Mouse (Mus musculus): Measurements from ENCODE around the gene 4930432M17Rik. TPM values are rescaled to one million over a fixed set of nuclear protein-coding genes. Genes with fewer than 3 reads are reported as not detected.

Gene 4930432M17Rik
- polyA plus RNA-seq (2015; fragmentation: Nextera tagmentation; extraction: Ambion mirVana) = not detected in 2 replicates

DNA sequence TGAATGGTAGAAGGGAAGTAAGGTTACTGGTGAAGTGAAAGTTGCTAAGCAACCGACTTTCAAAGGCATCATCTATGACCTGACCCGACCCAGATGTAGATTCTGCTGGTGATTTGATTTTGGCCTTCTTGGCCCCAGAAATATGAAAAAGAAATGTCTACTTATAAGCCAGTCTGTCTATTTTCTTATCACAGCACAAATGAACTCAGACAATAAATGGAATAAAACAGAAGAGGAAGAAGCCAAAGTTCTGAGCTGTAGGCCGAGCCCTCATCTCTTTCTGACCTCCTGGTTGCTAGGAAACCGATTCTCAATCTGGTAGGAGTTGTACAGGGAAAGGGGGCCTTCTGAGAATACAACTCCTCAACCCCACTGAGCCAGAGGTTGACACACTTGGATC is at the start of gene 4930432M17Rik:
Gene 4930432M17Rik (plus strand): TSS at position 301 of the 400 bp plus-strand sequence.
- ATAC-seq (ENCODE audit: insufficient read depth, low FRiP score, low read depth) = no peak
- H3K9ac ChIP-seq = no peak within 1 kb of the TSS
- 0 out of 2 replicates have a peak, but pooled peaks cover 3% of the 10 kb centered on the region for H3K4me1 ChIP-seq
- no peak within 1 kb of the TSS for H3K4me2 ChIP-seq
- no peaks in the 10 kb centered on the region for H3K36me3 ChIP-seq
- no peaks in the 10 kb centered on the region for H3K9me3 ChIP-seq
- WGBS = 84% methylated on average over 4 of the region's 4 CpGs
- no peaks in the 10 kb centered on the region for H3K27me3 ChIP-seq (replicated peaks)
- no peak within 1 kb of the TSS for H3K27ac ChIP-seq
- H3K4me3 ChIP-seq (replicated peaks) = no peak within 1 kb of the TSS

DNA sequence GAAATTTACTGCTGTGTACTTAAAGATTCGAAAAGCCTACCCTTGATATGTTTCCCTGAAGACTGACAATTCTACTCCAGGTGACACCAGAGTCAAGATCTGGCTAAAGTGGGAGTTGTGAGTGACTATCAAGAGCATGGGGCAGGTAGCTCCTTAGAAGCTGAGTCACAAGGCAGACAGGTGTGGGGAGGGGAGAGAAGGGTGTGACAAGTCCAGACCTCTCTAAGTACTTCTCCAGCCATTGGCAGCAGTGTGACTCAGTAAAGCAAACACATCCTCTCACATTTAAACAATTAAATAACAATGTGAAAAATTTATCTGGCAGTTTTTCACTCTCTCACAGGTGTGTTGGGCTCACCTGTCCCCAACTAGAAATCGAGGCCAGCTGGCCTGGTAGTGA is 44.9 kb upstream of the 4930432M17Rik start:
- no peak overlapping the region for H3K9ac ChIP-seq
- no peaks in the 10 kb centered on the region for H3K9me3 ChIP-seq
- H3K4me2 ChIP-seq = no peak overlapping the region
- 0 out of 2 replicates have a peak, but pooled peaks cover 2% of the 10 kb centered on the region for H3K4me1 ChIP-seq
- peak overlapping the region; percentile 64 for H3K27ac ChIP-seq
- 72% methylated on average over 2 of the region's 2 CpGs for WGBS
- no peaks in the 10 kb centered on the region for H3K27me3 ChIP-seq (replicated peaks)
- no peaks in the 10 kb centered on the region for H3K36me3 ChIP-seq
- peak; percentile 87 for ATAC-seq (ENCODE audit: insufficient read depth, low FRiP score, low read depth)
- H3K4me3 ChIP-seq (replicated peaks) = no peak overlapping the region

DNA sequence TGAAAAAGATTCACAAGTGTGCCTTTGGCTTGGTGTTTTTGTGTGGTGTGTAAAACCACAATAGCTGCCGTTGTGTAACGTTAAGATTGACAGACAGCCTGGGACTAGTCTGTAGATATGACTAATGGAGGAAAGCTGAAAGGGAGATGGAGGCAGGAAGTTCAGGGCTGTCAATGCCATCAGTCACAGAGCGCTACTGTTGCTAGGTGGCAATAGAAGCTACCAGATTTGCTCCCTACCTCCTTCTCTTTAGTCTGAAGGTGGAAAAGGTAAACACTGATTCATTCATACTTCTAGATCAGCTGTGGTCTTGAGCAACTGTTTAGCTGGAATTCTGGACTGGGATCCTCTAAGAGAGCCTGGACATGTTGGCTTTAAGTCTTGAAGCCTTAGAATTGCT is 44.3 kb upstream of the 4930432M17Rik start:
- H3K27me3 ChIP-seq (replicated peaks) = no peaks in the 10 kb centered on the region
- H3K36me3 ChIP-seq = no peaks in the 10 kb centered on the region
- H3K4me1 ChIP-seq = 0 out of 2 replicates have a peak, but pooled peaks cover 2% of the 10 kb centered on the region
- H3K4me3 ChIP-seq (replicated peaks) = no peak overlapping the region
- 65% methylated on average over 3 of the region's 3 CpGs for WGBS
- no peak overlapping the region for H3K9ac ChIP-seq
- H3K9me3 ChIP-seq = no peaks in the 10 kb centered on the region
- H3K4me2 ChIP-seq = no peak overlapping the region
- peak overlapping the region; percentile 64 for H3K27ac ChIP-seq
- ATAC-seq (ENCODE audit: insufficient read depth, low FRiP score, low read depth) = no peak

DNA sequence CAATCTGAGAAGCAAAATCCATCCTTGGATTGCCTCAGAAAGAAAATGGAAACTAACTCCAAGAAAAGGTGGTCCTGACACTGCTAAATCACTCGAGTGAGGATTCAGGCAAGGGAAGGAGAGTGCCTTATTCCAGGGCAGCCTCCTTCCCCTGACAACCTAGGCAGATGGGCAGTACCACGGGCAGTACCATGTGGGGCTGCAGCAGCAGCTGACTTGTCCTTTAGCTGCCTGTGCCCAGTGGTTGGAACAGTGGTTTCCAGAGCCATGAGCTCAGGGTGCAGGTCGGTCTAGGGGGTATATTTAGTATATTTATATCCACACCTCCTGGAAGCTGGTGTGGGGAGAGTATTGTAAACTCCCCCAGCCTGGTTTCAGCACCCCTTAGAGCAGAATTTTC is 42.3 kb upstream of the 4930432M17Rik start:
- WGBS = 46% methylated on average over 3 of the region's 3 CpGs
- no peak overlapping the region for H3K4me2 ChIP-seq
- H3K4me1 ChIP-seq = 0 out of 2 replicates have a peak, but pooled peaks cover 2% of the 10 kb centered on the region
- no peak overlapping the region for H3K9ac ChIP-seq
- H3K4me3 ChIP-seq (replicated peaks) = no peak overlapping the region
- H3K27me3 ChIP-seq (replicated peaks) = no peaks in the 10 kb centered on the region
- H3K36me3 ChIP-seq = no peaks in the 10 kb centered on the region
- no peak for ATAC-seq (ENCODE audit: insufficient read depth, low FRiP score, low read depth)
- no peaks in the 10 kb centered on the region for H3K9me3 ChIP-seq
- no peak overlapping the region for H3K27ac ChIP-seq

DNA sequence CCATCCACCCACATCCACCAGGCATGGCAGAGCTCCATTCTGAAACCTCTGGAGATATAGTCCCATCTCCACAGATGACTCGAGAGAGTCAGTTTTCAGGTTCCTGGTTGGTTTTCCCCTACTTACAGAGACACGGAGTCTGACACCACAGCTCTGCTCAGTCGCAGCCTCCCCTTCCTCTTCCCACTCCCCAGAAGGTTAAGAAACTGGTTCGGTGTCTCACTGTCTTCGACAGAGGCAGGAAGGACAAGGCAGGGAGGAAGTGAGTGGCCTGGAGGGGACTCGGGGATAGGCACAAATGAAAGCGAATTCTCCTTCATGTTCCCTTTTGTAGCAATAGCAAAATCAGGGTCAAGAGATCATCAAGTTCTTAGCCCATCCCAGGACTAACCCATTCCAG is 39.9 kb upstream of the 4930432M17Rik start:
- WGBS = 65% methylated on average over 7 of the region's 7 CpGs

DNA sequence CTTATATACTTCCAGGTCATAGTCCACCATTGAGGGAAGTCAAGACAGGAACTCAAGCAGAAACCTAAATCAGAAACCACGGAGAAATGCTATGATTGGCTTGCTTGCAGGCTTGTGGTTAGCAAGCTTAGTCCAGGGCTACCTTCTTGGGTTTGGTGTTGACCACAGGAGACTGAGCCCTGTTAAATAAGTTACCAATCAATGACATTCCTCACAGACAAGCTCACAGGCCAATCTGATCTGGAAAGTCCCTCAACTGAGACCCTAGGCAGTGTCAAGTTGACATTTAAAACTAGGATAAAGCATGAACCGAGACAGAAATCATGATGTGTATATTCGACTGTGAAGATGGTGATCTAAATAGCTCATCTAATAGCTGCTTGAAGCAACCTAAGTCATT is 35.6 kb upstream of the 4930432M17Rik start:
- Histone ChIP-seq H3K27me3 (replicated peaks) (no peaks in the 10 kb centered on the region), H3K27ac (no peak overlapping the region), H3K4me1 (peaks cover 10% of the 10 kb centered on the region; the same call in 1 of the 2 replicates), H3K9ac (no peak overlapping the region), H3K4me3 (replicated peaks) (no peak overlapping the region), H3K9me3 (no peaks in the 10 kb centered on the region), H3K4me2 (no peak overlapping the region), H3K36me3 (no peaks in the 10 kb centered on the region)
- no peak for ATAC-seq (ENCODE audit: insufficient read depth, low FRiP score, low read depth)
- 80% methylated on average over 3 of the region's 3 CpGs for WGBS

More for the DNA sequence above, 39.9 kb upstream of the 4930432M17Rik start:
- H3K27ac ChIP-seq = no peak overlapping the region
- no peaks in the 10 kb centered on the region for H3K27me3 ChIP-seq (replicated peaks)
- no peak overlapping the region for H3K9ac ChIP-seq
- no peak overlapping the region for H3K4me2 ChIP-seq
- no peak for ATAC-seq (ENCODE audit: insufficient read depth, low FRiP score, low read depth)
- H3K4me1 ChIP-seq = 0 out of 2 replicates have a peak, but pooled peaks cover 2% of the 10 kb centered on the region
- no peak overlapping the region for H3K4me3 ChIP-seq (replicated peaks)
- H3K9me3 ChIP-seq = no peaks in the 10 kb centered on the region
- H3K36me3 ChIP-seq = no peaks in the 10 kb centered on the region

DNA sequence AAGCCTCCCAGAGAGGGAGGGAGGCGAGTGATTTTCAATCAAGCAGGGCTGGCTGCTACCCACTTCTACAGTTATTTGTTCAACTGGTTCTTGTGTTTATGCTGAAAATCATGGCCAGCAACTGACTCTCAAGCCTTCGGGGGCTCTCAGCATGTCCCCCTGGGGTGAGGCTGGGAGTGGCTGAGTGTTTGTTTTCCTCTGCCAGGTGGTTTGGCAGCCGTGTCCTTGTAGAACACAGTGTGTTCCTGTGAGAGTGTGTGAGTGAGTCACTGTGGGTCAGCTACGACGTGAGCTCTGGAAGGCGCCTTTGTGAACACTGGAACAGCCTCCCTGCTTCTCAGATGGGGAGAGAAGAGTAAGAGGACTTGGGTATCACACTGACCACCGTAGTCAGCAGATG is 35.1 kb upstream of the 4930432M17Rik start:
- no peaks in the 10 kb centered on the region for H3K36me3 ChIP-seq
- 55% methylated on average over 7 of the region's 7 CpGs for WGBS
- peaks cover 10% of the 10 kb centered on the region; the same call in 1 of the 2 replicates for H3K4me1 ChIP-seq
- H3K4me2 ChIP-seq = no peak overlapping the region
- H3K27me3 ChIP-seq (replicated peaks) = no peaks in the 10 kb centered on the region
- H3K27ac ChIP-seq = no peak overlapping the region
- H3K4me3 ChIP-seq (replicated peaks) = no peak overlapping the region
- no peak overlapping the region for H3K9ac ChIP-seq
- no peaks in the 10 kb centered on the region for H3K9me3 ChIP-seq
- ATAC-seq (ENCODE audit: insufficient read depth, low FRiP score, low read depth) = peak; percentile 57; the same call in 1 of the 2 replicates

DNA sequence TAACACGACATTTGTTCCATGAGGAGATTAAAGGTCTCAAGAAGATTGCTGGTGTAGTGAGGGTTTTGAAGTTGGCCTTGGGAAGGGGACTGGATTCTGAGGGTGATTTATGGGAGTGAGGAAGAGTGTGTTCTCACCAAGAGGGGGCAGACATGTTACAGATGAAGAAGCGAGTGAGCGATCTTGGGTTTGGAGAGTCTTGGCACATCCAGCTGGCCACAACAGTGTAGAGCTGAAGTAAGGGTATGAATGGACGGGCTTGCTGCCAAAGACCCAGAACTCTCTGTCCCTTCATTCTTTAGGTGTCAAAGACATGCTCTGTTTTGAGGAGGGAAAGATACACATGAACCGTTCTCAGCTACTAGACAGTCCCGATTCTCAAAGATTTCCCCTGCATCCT is 34.2 kb upstream of the 4930432M17Rik start:
- Histone ChIP-seq H3K27me3 (replicated peaks) (no peaks in the 10 kb centered on the region), H3K4me3 (replicated peaks) (no peak overlapping the region), H3K4me2 (no peak overlapping the region), H3K27ac (peak overlapping the region; percentile 55; the same call in 1 of the 2 replicates), H3K9ac (no peak overlapping the region), H3K4me1 (peaks cover 10% of the 10 kb centered on the region; the same call in 1 of the 2 replicates), H3K9me3 (no peaks in the 10 kb centered on the region), H3K36me3 (no peaks in the 10 kb centered on the region)
- WGBS = 59% methylated on average over 6 of the region's 6 CpGs
- no peak; the same call in 1 of the 2 replicates for ATAC-seq (ENCODE audit: insufficient read depth, low FRiP score, low read depth)

DNA sequence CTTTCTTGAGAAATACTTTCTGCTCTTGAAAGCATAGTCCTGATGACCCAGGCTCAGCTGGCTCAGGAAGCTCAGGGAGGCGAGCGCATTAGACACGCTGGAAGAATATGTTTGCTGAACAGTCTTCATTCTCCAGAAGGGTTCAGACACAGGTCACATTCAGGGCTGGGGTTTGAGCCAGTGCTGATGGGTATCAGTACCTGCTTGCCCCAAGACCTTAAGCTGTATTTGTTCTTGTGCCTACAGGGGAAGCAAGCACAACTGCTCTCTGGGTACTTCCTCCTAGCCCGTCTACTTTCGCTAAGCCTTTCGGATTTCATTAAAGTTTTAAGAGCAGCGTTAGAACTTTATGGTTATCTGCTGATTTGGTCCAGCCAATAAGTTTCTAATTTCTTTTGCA is 33.8 kb upstream of the 4930432M17Rik start:
- Histone ChIP-seq H3K9ac (no peak overlapping the region), H3K27me3 (replicated peaks) (no peaks in the 10 kb centered on the region), H3K4me2 (no peak overlapping the region), H3K4me3 (replicated peaks) (no peak overlapping the region), H3K36me3 (no peaks in the 10 kb centered on the region), H3K4me1 (peaks cover 10% of the 10 kb centered on the region; the same call in 1 of the 2 replicates), H3K27ac (peak overlapping the region; percentile 55; the same call in 1 of the 2 replicates), H3K9me3 (no peaks in the 10 kb centered on the region)
- ATAC-seq (ENCODE audit: insufficient read depth, low FRiP score, low read depth) = no peak; the same call in 1 of the 2 replicates
- 60% methylated on average over 7 of the region's 7 CpGs for WGBS

DNA sequence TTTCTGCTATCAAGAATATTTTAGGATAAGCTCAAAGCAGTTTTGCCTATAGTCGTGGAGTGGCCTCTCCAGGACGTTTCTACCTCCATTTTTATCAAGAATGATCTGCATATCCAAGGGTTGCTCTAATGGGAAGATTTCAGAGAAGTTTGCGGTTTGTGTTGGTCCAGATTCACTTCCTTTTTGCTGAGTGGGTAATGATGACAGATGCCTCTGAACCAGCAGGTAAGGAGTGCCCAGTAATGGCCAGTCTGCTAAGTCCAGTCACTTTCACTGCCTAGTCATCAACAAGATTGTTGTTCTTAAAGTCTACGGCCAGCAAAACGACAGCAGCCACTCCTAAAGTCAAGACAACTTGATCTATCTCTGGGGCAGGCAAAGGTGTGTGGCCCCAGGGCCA is 32.8 kb upstream of the 4930432M17Rik start:
- H3K9me3 ChIP-seq = no peaks in the 10 kb centered on the region
- 77% methylated on average over 5 of the region's 5 CpGs for WGBS
- no peak for ATAC-seq (ENCODE audit: insufficient read depth, low FRiP score, low read depth)

DNA sequence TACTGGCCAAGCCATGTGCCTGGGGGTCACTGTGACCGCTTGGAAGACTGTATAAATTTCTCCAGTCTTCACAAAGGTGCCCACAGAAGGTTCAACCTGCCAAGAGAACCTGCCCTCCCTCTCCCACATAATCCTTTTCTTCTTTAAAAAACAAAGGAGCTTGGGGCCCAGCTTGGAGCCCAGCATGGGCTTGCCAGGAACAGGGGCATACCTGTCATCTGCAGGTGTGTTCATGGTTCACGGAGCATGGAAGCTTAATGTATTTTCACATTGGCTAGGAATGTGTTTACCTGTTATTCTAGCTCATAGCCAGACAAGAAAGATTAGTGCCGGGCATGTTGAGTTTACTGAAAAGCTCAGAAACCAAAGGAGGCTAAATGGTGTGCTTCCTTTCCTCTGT is 32.3 kb upstream of the 4930432M17Rik start:
- no peaks in the 10 kb centered on the region for H3K36me3 ChIP-seq
- no peaks in the 10 kb centered on the region for H3K9me3 ChIP-seq
- 70% methylated on average over 3 of the region's 3 CpGs for WGBS
- no peaks in the 10 kb centered on the region for H3K27me3 ChIP-seq (replicated peaks)
- no peak overlapping the region for H3K27ac ChIP-seq
- ATAC-seq (ENCODE audit: insufficient read depth, low FRiP score, low read depth) = no peak
- H3K4me1 ChIP-seq = peaks cover 10% of the 10 kb centered on the region; the same call in 1 of the 2 replicates
- H3K4me2 ChIP-seq = no peak overlapping the region
- H3K9ac ChIP-seq = no peak overlapping the region
- no peak overlapping the region for H3K4me3 ChIP-seq (replicated peaks)

More for the DNA sequence above, 32.8 kb upstream of the 4930432M17Rik start:
- no peaks in the 10 kb centered on the region for H3K27me3 ChIP-seq (replicated peaks)
- H3K4me2 ChIP-seq = no peak overlapping the region
- H3K36me3 ChIP-seq = no peaks in the 10 kb centered on the region
- peaks cover 10% of the 10 kb centered on the region; the same call in 1 of the 2 replicates for H3K4me1 ChIP-seq
- H3K9ac ChIP-seq = no peak overlapping the region
- no peak overlapping the region for H3K4me3 ChIP-seq (replicated peaks)
- no peak overlapping the region for H3K27ac ChIP-seq

DNA sequence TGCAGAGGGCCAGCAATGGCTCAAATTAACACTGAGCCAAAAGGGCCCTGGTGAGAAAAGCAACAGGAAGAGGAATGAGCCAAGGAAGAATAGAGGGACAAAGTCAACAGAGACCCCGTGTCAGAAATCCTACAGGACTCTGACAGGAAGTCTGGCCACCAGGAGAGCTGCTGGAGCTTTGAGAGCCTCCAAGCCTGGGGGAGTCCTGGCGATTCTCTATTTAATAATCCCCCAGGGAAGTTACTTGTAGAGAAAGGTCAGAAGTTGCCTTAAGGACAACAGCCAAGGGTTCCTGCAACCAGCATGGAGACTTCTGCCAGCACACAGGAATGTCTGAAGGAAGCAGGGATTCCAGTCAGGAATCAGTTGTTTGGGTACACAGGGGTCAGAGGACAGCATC is 30.0 kb upstream of the 4930432M17Rik start:
- Histone ChIP-seq H3K9ac (no peak overlapping the region), H3K9me3 (no peaks in the 10 kb centered on the region), H3K27me3 (replicated peaks) (no peaks in the 10 kb centered on the region), H3K4me2 (no peak overlapping the region), H3K4me3 (replicated peaks) (no peak overlapping the region), H3K36me3 (no peaks in the 10 kb centered on the region), H3K27ac (no peak overlapping the region), H3K4me1 (peaks cover 12% of the 10 kb centered on the region; the same call in 1 of the 2 replicates)
- ATAC-seq (ENCODE audit: insufficient read depth, low FRiP score, low read depth) = no peak
- WGBS = 32% methylated on average over 2 of the region's 2 CpGs
